Mouse (Mus musculus): ENCODE measurements around the gene Ergic2.

GRCm38 (mm10) chr6:148193972-148194701 is 18.0 kb downstream of the Ergic2 start:
- TF ChIP-seq CTCF (IDR thresholded peaks at IDR 0.05), result no peak
- no peak for TF ChIP-seq POLR2A (IDR thresholded peaks at IDR 0.05; ENCODE audit: insufficient read depth, low read depth, low read length)
